Mouse (Mus musculus) MEL (cell line): ENCODE results near the gene Anp32e.
"Not testable (repeated sequence)": the region's sequence is repeated elsewhere in the genome, so short reads cannot be mapped to it uniquely, and the experiment has no call there.

Experiments
- CTCF ChIP-seq, 3 experiments: IDR thresholded peaks in 2 of 3; conservative IDR thresholded peaks in 1 of 3; 2 replicates each; pipeline ENCODE4 v1.5.1; 2011 to 2012; ENCODE audit warnings: low read length in 3 of 3, low read depth in 2 of 3, mild to moderate bottlenecking in 2 of 3, improper control_type of control experiment in 1 of 3, inconsistent platforms in 1 of 3, mixed read lengths in 1 of 3, moderate library complexity in 1 of 3; ENCODE audit not compliant: control insufficient read depth in 1 of 3, insufficient read depth in 1 of 3, poor library complexity in 1 of 3, severe bottlenecking in 1 of 3
- EP300 ChIP-seq, 2 experiments: IDR thresholded peaks; 2 replicates each; pipeline ENCODE4 v1.6.1; 2011; ENCODE audit warnings: improper control_type of control experiment in 2 of 2, low read length in 2 of 2, low read depth in 1 of 2, mild to moderate bottlenecking in 1 of 2
- ETS1 ChIP-seq: IDR thresholded peaks from 2 replicates; pipeline ENCODE4 v1.6.1; 2012; ENCODE audit warnings: low read depth, mild to moderate bottlenecking, inconsistent platforms, low read length, improper control_type of control experiment, moderate library complexity
- MAFK ChIP-seq: IDR thresholded peaks from 2 replicates; pipeline ENCODE4 v1.6.1; 2011; ENCODE audit warnings: low read depth, mild to moderate bottlenecking, low read length, improper control_type of control experiment, borderline replicate concordance
- MAX ChIP-seq: IDR thresholded peaks from 2 replicates; pipeline ENCODE4 v1.6.1; 2011; ENCODE audit warnings: low read length, improper control_type of control experiment
- MEF2A ChIP-seq: IDR thresholded peaks from 2 replicates; pipeline ENCODE4 v1.6.1; 2014; ENCODE audit warnings: low read depth, mild to moderate bottlenecking, inconsistent platforms, low read length, improper control_type of control experiment; ENCODE audit not compliant: poor library complexity, insufficient replicate concordance, severe bottlenecking; ENCODE audit errors: extremely low read depth
- POLR2A ChIP-seq, 2 experiments: IDR thresholded peaks; 2 replicates each; pipeline ENCODE4 v1.6.1; 2011 to 2012; ENCODE audit warnings: low read length in 2 of 2, mild to moderate bottlenecking in 2 of 2, control low read depth in 1 of 2, improper control_type of control experiment in 1 of 2, low read depth in 1 of 2, moderate library complexity in 1 of 2; ENCODE audit not compliant: control insufficient read depth in 1 of 2, insufficient read depth in 1 of 2, poor library complexity in 1 of 2
- SIN3A ChIP-seq: IDR thresholded peaks from 2 replicates; pipeline ENCODE4 v1.6.1; 2012; ENCODE audit warnings: low read length, improper control_type of control experiment, inconsistent platforms
- TAL1 ChIP-seq: IDR thresholded peaks from 2 replicates; pipeline ENCODE4 v1.6.1; 2012; ENCODE audit warnings: mild to moderate bottlenecking, inconsistent platforms, low read length, moderate library complexity, mixed read lengths
- TBP ChIP-seq: IDR thresholded peaks from 2 replicates; pipeline ENCODE4 v1.8.0; 2011; ENCODE audit warnings: low read depth, low read length, improper control_type of control experiment
- TCF12 ChIP-seq: IDR thresholded peaks from 2 replicates; pipeline ENCODE4 v1.6.1; 2014; ENCODE audit warnings: low read depth, mild to moderate bottlenecking, inconsistent platforms, low read length, improper control_type of control experiment, moderate library complexity
- UBTF ChIP-seq: IDR thresholded peaks from 2 replicates; pipeline ENCODE4 v1.6.1; 2012; ENCODE audit warnings: low read depth, mild to moderate bottlenecking, inconsistent platforms, low read length, improper control_type of control experiment, moderate library complexity, borderline replicate concordance; ENCODE audit not compliant: insufficient read depth

- TF ChIP-seq TAL1; POLR2A (IDR thresholded peaks at IDR 0.05; ENCODE audit: control insufficient read depth in 1 of 2, insufficient read depth in 1 of 2, low read depth in 1 of 2, low read length in 2 of 2, poor library complexity in 1 of 2); CTCF (IDR thresholded peaks at IDR 0.05 in 2 of 3, conservative IDR thresholded peaks at IDR 0.05 in 1 of 3; ENCODE audit: control insufficient read depth in 1 of 3, insufficient read depth in 1 of 3, low read depth in 2 of 3, low read length in 3 of 3, poor library complexity in 1 of 3, severe bottlenecking in 1 of 3); MEF2A; MAFK; MAX; ETS1; UBTF; TBP: not testable (repeated sequence)
- peak in 1 of 2 experiments; percentile 27; a peak in 2 of 4 replicates for TF ChIP-seq EP300 (IDR thresholded peaks at IDR 0.05; ENCODE audit: low read depth in 1 of 2, low read length in 2 of 2)
- TF ChIP-seq TCF12 = 0 out of 2 replicates have a peak, but pooled peaks have one; percentile 32
- TF ChIP-seq SIN3A = peak; percentile 30; the same call in 1 of the 2 replicates
Observed at GRCm38 (mm10) chr3:95923429-95923828, 5.6 kb upstream of the Anp32e start.
